Mouse (Mus musculus) forebrain, embryonic 15.5 days (tissue): ENCODE data around the gene Nek8. TPM values are rescaled to one million over a fixed set of nuclear protein-coding genes. Genes with fewer than 3 reads are reported as not detected.
A peak's percentile ranks its signal among the peaks of the same experiment; 100 is the strongest.

Experiments
- ATAC-seq: fragments of 200-750 bp; cut with Nextera tagmentation; replicated peaks from 2 replicates; pipeline ENCODE4 v1.8.0; 2017; ENCODE audit warnings: mild to moderate bottlenecking, moderate TSS enrichment, moderate library complexity
- H3K27ac ChIP-seq: fragments of 300-500 bp; sonication (generic); replicated peaks from 2 replicates; pipeline ENCODE4 v1.5.1; 2015; ENCODE audit warnings: mild to moderate bottlenecking, inconsistent platforms
- H3K27me3 ChIP-seq: fragments of 300-500 bp; sonication (generic); 2 replicates; pipeline ENCODE4 v1.6.1; 2015; ENCODE audit warnings: inconsistent platforms
- H3K36me3 ChIP-seq: fragments of 300-500 bp; sonication (generic); 2 replicates; pipeline ENCODE4 v1.6.1; 2015; ENCODE audit warnings: mild to moderate bottlenecking, inconsistent platforms
- H3K4me1 ChIP-seq: fragments of 300-500 bp; sonication (generic); 2 replicates; pipeline ENCODE4 v1.6.1; 2015; ENCODE audit warnings: inconsistent platforms
- H3K4me2 ChIP-seq: fragments of 300-500 bp; sonication (generic); replicated peaks from 2 replicates; pipeline ENCODE4 v1.6.1; 2015; ENCODE audit warnings: mild to moderate bottlenecking, inconsistent platforms
- H3K4me3 ChIP-seq: fragments of 300-500 bp; sonication (generic); 2 replicates; pipeline ENCODE4 v1.5.1; 2015; ENCODE audit warnings: mild to moderate bottlenecking, inconsistent platforms
- H3K9ac ChIP-seq: fragments of 300-500 bp; sonication (generic); replicated peaks from 2 replicates; pipeline ENCODE4 v1.6.1; 2015; ENCODE audit warnings: mild to moderate bottlenecking, inconsistent platforms
- H3K9me3 ChIP-seq: fragments of 300-500 bp; sonication (generic); 2 replicates; pipeline ENCODE4 v1.6.1; 2016; ENCODE audit warnings: inconsistent platforms
- WGBS: fragments of 180-500 bp; shearing (Covaris S2); methylation state at CpG from one replicate; pipeline ENCODE4 v1.1.7; 2015; ENCODE audit warnings: mixed read lengths; 5-methylcytosine and 5-hydroxymethylcytosine counted together
- polyA plus RNA-seq: library from polyadenylated mRNA; unstranded; fragments of >200 nt; fragmentation: Nextera tagmentation; extraction: Ambion mirVana; gene quantifications from 2 replicates; pipeline ENCODE4 v1.2.1, GENCODE M21; 2015

Nek8 gene
- 4.8 and 5.7 TPM in 2 replicates for polyA plus RNA-seq

- H3K4me3 ChIP-seq: peak within 1 kb of the TSS; percentile 67
- H3K27me3 ChIP-seq: no peaks in the 10 kb centered on the region
- peak within 1 kb of the TSS; percentile 72 for H3K27ac ChIP-seq
- H3K4me1 ChIP-seq: peaks cover 47% of the 10 kb centered on the region
- H3K4me2 ChIP-seq: peak within 1 kb of the TSS; percentile 73
- peak within 1 kb of the TSS; percentile 47 for H3K9ac ChIP-seq
- WGBS: under 1% methylated on average over 32 of the region's 32 CpGs
- ATAC-seq: peak; percentile 55
- H3K9me3 ChIP-seq: no peaks in the 10 kb centered on the region
- peaks cover 21% of the 10 kb centered on the region for H3K36me3 ChIP-seq
Observed at GRCm38 (mm10) chr11:78176402-78176862, at the start of gene Nek8, which contains the start of gene Tlcd1. Gene Nek8 (minus strand): TSS chr11:78176675. Gene Tlcd1 (plus strand): TSS chr11:78176711.

GRCm38 (mm10) chr11:78223586-78223985 is 47.1 kb upstream of the Nek8 start:
- Histone ChIP-seq H3K27ac (no peak overlapping the region), H3K36me3 (peaks cover 97% of the 10 kb centered on the region), H3K4me1 (no peaks in the 10 kb centered on the region), H3K27me3 (no peaks in the 10 kb centered on the region), H3K9ac (no peak overlapping the region), H3K9me3 (no peaks in the 10 kb centered on the region), H3K4me3 (no peak overlapping the region), H3K4me2 (no peak overlapping the region)
- ATAC-seq: no peak
- whole genome bisulfite sequencing: 92% methylated on average over 4 of the region's 4 CpGs

- no peaks in the 10 kb centered on the region for H3K4me1 ChIP-seq
- no peak for ATAC-seq
- H3K36me3 ChIP-seq: peaks cover 95% of the 10 kb centered on the region
- no peak overlapping the region for H3K9ac ChIP-seq
- no peak overlapping the region for H3K4me3 ChIP-seq
- WGBS: 89% methylated on average over 11 of the region's 11 CpGs
- no peaks in the 10 kb centered on the region for H3K9me3 ChIP-seq
- H3K27ac ChIP-seq: no peak overlapping the region
- no peaks in the 10 kb centered on the region for H3K27me3 ChIP-seq
- H3K4me2 ChIP-seq: no peak overlapping the region
Observed at GRCm38 (mm10) chr11:78215709-78216317, 39.3 kb upstream of the Nek8 start.

- WGBS: 96% methylated on average over 14 of the region's 14 CpGs
- Histone ChIP-seq H3K27me3 (no peaks in the 10 kb centered on the region), H3K9ac (no peak overlapping the region), H3K4me3 (no peak overlapping the region), H3K36me3 (peaks cover 97% of the 10 kb centered on the region), H3K27ac (no peak overlapping the region), H3K4me2 (no peak overlapping the region), H3K4me1 (no peaks in the 10 kb centered on the region), H3K9me3 (no peaks in the 10 kb centered on the region)
- no peak for ATAC-seq
Observed at GRCm38 (mm10) chr11:78213086-78213817, 36.8 kb upstream of the Nek8 start.

GRCm38 (mm10) chr11:78211513-78211912 is 35.0 kb upstream of the Nek8 start:
- WGBS: 91% methylated on average over 5 of the region's 5 CpGs
- Histone ChIP-seq H3K4me1 (no peaks in the 10 kb centered on the region), H3K4me3 (no peak overlapping the region), H3K9ac (no peak overlapping the region), H3K27ac (no peak overlapping the region), H3K27me3 (no peaks in the 10 kb centered on the region), H3K36me3 (peaks cover 98% of the 10 kb centered on the region), H3K4me2 (no peak overlapping the region), H3K9me3 (no peaks in the 10 kb centered on the region)
- no peak for ATAC-seq

- peaks cover 96% of the 10 kb centered on the region for H3K36me3 ChIP-seq
- WGBS: 89% methylated on average over 7 of the region's 7 CpGs
- H3K4me3 ChIP-seq: no peak overlapping the region
- ATAC-seq: no peak
- no peaks in the 10 kb centered on the region for H3K4me1 ChIP-seq
- H3K9me3 ChIP-seq: no peaks in the 10 kb centered on the region
- H3K9ac ChIP-seq: no peak overlapping the region
- H3K27me3 ChIP-seq: no peaks in the 10 kb centered on the region
- no peak overlapping the region for H3K4me2 ChIP-seq
- H3K27ac ChIP-seq: no peak overlapping the region
Observed at GRCm38 (mm10) chr11:78210615-78211014, 34.1 kb upstream of the Nek8 start.

- H3K27me3 ChIP-seq: no peaks in the 10 kb centered on the region
- no peaks in the 10 kb centered on the region for H3K4me1 ChIP-seq
- H3K27ac ChIP-seq: no peak overlapping the region
- 95% methylated on average over 6 of the region's 6 CpGs for WGBS
- no peaks in the 10 kb centered on the region for H3K9me3 ChIP-seq
- H3K36me3 ChIP-seq: peaks cover 89% of the 10 kb centered on the region
- no peak for ATAC-seq
- H3K9ac ChIP-seq: no peak overlapping the region
- no peak overlapping the region for H3K4me3 ChIP-seq
- no peak overlapping the region for H3K4me2 ChIP-seq
Observed at GRCm38 (mm10) chr11:78209886-78210285, 33.4 kb upstream of the Nek8 start.

- H3K4me1 ChIP-seq: no peaks in the 10 kb centered on the region
- WGBS: 90% methylated on average over 7 of the region's 7 CpGs
- H3K4me3 ChIP-seq: no peak overlapping the region
- H3K9ac ChIP-seq: no peak overlapping the region
- H3K27me3 ChIP-seq: no peaks in the 10 kb centered on the region
- no peak for ATAC-seq
- H3K27ac ChIP-seq: no peak overlapping the region
- peaks cover 66% of the 10 kb centered on the region for H3K36me3 ChIP-seq
- no peak overlapping the region for H3K4me2 ChIP-seq
- no peaks in the 10 kb centered on the region for H3K9me3 ChIP-seq
Observed at GRCm38 (mm10) chr11:78207190-78207589, 30.7 kb upstream of the Nek8 start.

- no peaks in the 10 kb centered on the region for H3K4me1 ChIP-seq
- H3K4me3 ChIP-seq: no peak overlapping the region
- no peak overlapping the region for H3K27ac ChIP-seq
- H3K9me3 ChIP-seq: no peaks in the 10 kb centered on the region
- no peaks in the 10 kb centered on the region for H3K27me3 ChIP-seq
- 67% methylated on average over 13 of the region's 13 CpGs for WGBS
- peaks cover 50% of the 10 kb centered on the region for H3K36me3 ChIP-seq
- H3K4me2 ChIP-seq: no peak overlapping the region
- ATAC-seq: no peak
- H3K9ac ChIP-seq: no peak overlapping the region
Observed at GRCm38 (mm10) chr11:78205361-78206206, 29.1 kb upstream of the Nek8 start.

- Histone ChIP-seq H3K27me3 (no peaks in the 10 kb centered on the region), H3K9me3 (no peaks in the 10 kb centered on the region), H3K4me1 (no peaks in the 10 kb centered on the region), H3K4me3 (no peak overlapping the region), H3K36me3 (peaks cover 37% of the 10 kb centered on the region), H3K4me2 (no peak overlapping the region), H3K27ac (no peak overlapping the region), H3K9ac (no peak overlapping the region)
- ATAC-seq: no peak
- WGBS: 73% methylated on average over 6 of the region's 6 CpGs
Observed at GRCm38 (mm10) chr11:78204287-78204686, 27.8 kb upstream of the Nek8 start.

- no peak for ATAC-seq
- no peaks in the 10 kb centered on the region for H3K4me1 ChIP-seq
- peaks cover 18% of the 10 kb centered on the region for H3K36me3 ChIP-seq
- H3K9me3 ChIP-seq: no peaks in the 10 kb centered on the region
- no peak overlapping the region for H3K4me2 ChIP-seq
- no peak overlapping the region for H3K9ac ChIP-seq
- WGBS: 93% methylated on average over 3 of the region's 3 CpGs
- no peaks in the 10 kb centered on the region for H3K27me3 ChIP-seq
- no peak overlapping the region for H3K4me3 ChIP-seq
- H3K27ac ChIP-seq: no peak overlapping the region
Observed at GRCm38 (mm10) chr11:78202372-78202771, 25.9 kb upstream of the Nek8 start.
